Mouse (Mus musculus): ENCODE data around the gene Sdccag8. TPM values are rescaled to one million over a fixed set of nuclear protein-coding genes. Genes with fewer than 3 reads are reported as not detected.
A peak's percentile ranks its signal among the peaks of the same experiment; 100 is the strongest.

Sdccag8 gene
- polyA plus RNA-seq (2016; fragmentation: Nextera tagmentation; extraction: Ambion mirVana), result 10.0 and 10.4 TPM in 2 replicates

- WGBS, result under 1% methylated on average over 25 of the region's 25 CpGs
- H3K4me3 ChIP-seq, result peak within 1 kb of the TSS; percentile 95
- no peaks in the 10 kb centered on the region for H3K36me3 ChIP-seq
- H3K9me3 ChIP-seq, result no peaks in the 10 kb centered on the region
- peak within 1 kb of the TSS; percentile 98 for H3K27ac ChIP-seq
- H3K4me1 ChIP-seq, result peaks cover 9% of the 10 kb centered on the region
- no peaks in the 10 kb centered on the region for H3K27me3 ChIP-seq (ENCODE audit: insufficient read depth, poor library complexity, severe bottlenecking)
- DNase-seq (ENCODE audit: low spot score), result peak; percentile 98
Measured at GRCm38 (mm10) chr1:176814591-176815062, at the start of gene Sdccag8. Gene Sdccag8, plus strand, starts transcription at chr1:176814660.

- DNase-seq (ENCODE audit: low spot score), result no peak
Measured at GRCm38 (mm10) chr1:176774533-176774932, 39.9 kb upstream of the Sdccag8 start.

GRCm38 (mm10) chr1:176789326-176789725 is 25.1 kb upstream of the Sdccag8 start:
- 91% methylated on average over 7 of the region's 7 CpGs for WGBS
- H3K36me3 ChIP-seq, result peaks cover 36% of the 10 kb centered on the region

More at GRCm38 (mm10) chr1:176774533-176774932, 39.9 kb upstream of the Sdccag8 start:
- WGBS, result 74% methylated on average over 4 of the region's 4 CpGs
- Histone ChIP-seq H3K9me3 (no peaks in the 10 kb centered on the region), H3K4me3 (no peak overlapping the region), H3K4me1 (no peaks in the 10 kb centered on the region), H3K27me3 (ENCODE audit: insufficient read depth, poor library complexity, severe bottlenecking) (no peaks in the 10 kb centered on the region), H3K27ac (no peak overlapping the region), H3K36me3 (peaks cover 52% of the 10 kb centered on the region)

GRCm38 (mm10) chr1:176792175-176792574 is 22.3 kb upstream of the Sdccag8 start:
- DNase-seq (ENCODE audit: low spot score), result no peak
- WGBS, result 88% methylated on average over 1 of the region's 1 CpGs
- Histone ChIP-seq H3K27ac (no peak overlapping the region), H3K4me1 (0 out of 2 replicates have a peak, but pooled peaks cover 6% of the 10 kb centered on the region), H3K36me3 (peaks cover 24% of the 10 kb centered on the region), H3K9me3 (no peaks in the 10 kb centered on the region), H3K4me3 (no peak overlapping the region), H3K27me3 (ENCODE audit: insufficient read depth, poor library complexity, severe bottlenecking) (no peaks in the 10 kb centered on the region)

More at GRCm38 (mm10) chr1:176789326-176789725, 25.1 kb upstream of the Sdccag8 start:
- DNase-seq (ENCODE audit: low spot score), result no peak
- Histone ChIP-seq H3K27me3 (ENCODE audit: insufficient read depth, poor library complexity, severe bottlenecking) (no peaks in the 10 kb centered on the region), H3K4me1 (no peaks in the 10 kb centered on the region), H3K9me3 (no peaks in the 10 kb centered on the region), H3K4me3 (no peak overlapping the region), H3K27ac (no peak overlapping the region)

- no peak overlapping the region for H3K4me3 ChIP-seq
- no peak for DNase-seq (ENCODE audit: low spot score)
Measured at GRCm38 (mm10) chr1:176798673-176799072, 15.8 kb upstream of the Sdccag8 start.

GRCm38 (mm10) chr1:176800728-176801365 is 13.6 kb upstream of the Sdccag8 start:
- WGBS, result 39% methylated on average over 2 of the region's 2 CpGs
- DNase-seq (ENCODE audit: low spot score), result no peak
- Histone ChIP-seq H3K27me3 (ENCODE audit: insufficient read depth, poor library complexity, severe bottlenecking) (no peaks in the 10 kb centered on the region), H3K9me3 (no peaks in the 10 kb centered on the region), H3K27ac (no peak overlapping the region), H3K36me3 (0 out of 2 replicates have a peak, but pooled peaks cover 9% of the 10 kb centered on the region), H3K4me1 (peaks cover 9% of the 10 kb centered on the region; the same call in 1 of the 2 replicates), H3K4me3 (no peak overlapping the region)

More at GRCm38 (mm10) chr1:176798673-176799072, 15.8 kb upstream of the Sdccag8 start:
- H3K27me3 ChIP-seq (ENCODE audit: insufficient read depth, poor library complexity, severe bottlenecking), result no peaks in the 10 kb centered on the region
- H3K4me1 ChIP-seq, result peaks cover 15% of the 10 kb centered on the region; the same call in 1 of the 2 replicates
- no peaks in the 10 kb centered on the region for H3K9me3 ChIP-seq
- H3K27ac ChIP-seq, result no peak overlapping the region
- H3K36me3 ChIP-seq, result 0 out of 2 replicates have a peak, but pooled peaks cover 9% of the 10 kb centered on the region

GRCm38 (mm10) chr1:176810161-176810560 is 4.3 kb upstream of the Sdccag8 start:
- H3K27me3 ChIP-seq (ENCODE audit: insufficient read depth, poor library complexity, severe bottlenecking), result no peaks in the 10 kb centered on the region
- no peak for DNase-seq (ENCODE audit: low spot score)
- no peak overlapping the region for H3K27ac ChIP-seq
- peaks cover 11% of the 10 kb centered on the region; the same call in 1 of the 2 replicates for H3K4me1 ChIP-seq
- H3K36me3 ChIP-seq, result no peaks in the 10 kb centered on the region
- no peaks in the 10 kb centered on the region for H3K9me3 ChIP-seq
- no peak overlapping the region for H3K4me3 ChIP-seq

- Histone ChIP-seq H3K4me1 (peaks cover 11% of the 10 kb centered on the region; the same call in 1 of the 2 replicates), H3K27ac (no peak overlapping the region), H3K27me3 (ENCODE audit: insufficient read depth, poor library complexity, severe bottlenecking) (no peaks in the 10 kb centered on the region), H3K9me3 (no peaks in the 10 kb centered on the region), H3K36me3 (no peaks in the 10 kb centered on the region), H3K4me3 (peak overlapping the region; percentile 95)
- WGBS, result 77% methylated on average over 3 of the region's 3 CpGs
- DNase-seq (ENCODE audit: low spot score), result no peak
Measured at GRCm38 (mm10) chr1:176811892-176812291, 2.6 kb upstream of the Sdccag8 start.

- Histone ChIP-seq H3K4me1 (peaks cover 11% of the 10 kb centered on the region; the same call in 1 of the 2 replicates), H3K36me3 (no peaks in the 10 kb centered on the region), H3K4me3 (peak overlapping the region; percentile 95), H3K27ac (peak overlapping the region; percentile 98), H3K27me3 (ENCODE audit: insufficient read depth, poor library complexity, severe bottlenecking) (no peaks in the 10 kb centered on the region), H3K9me3 (no peaks in the 10 kb centered on the region)
- no peak for DNase-seq (ENCODE audit: low spot score)
- WGBS, result 20% methylated on average over 11 of the region's 11 CpGs
Measured at GRCm38 (mm10) chr1:176812491-176813291, 1.8 kb upstream of the Sdccag8 start.

- Histone ChIP-seq H3K27ac (peak overlapping the region; percentile 98), H3K9me3 (no peaks in the 10 kb centered on the region), H3K36me3 (no peaks in the 10 kb centered on the region), H3K4me1 (peaks cover 11% of the 10 kb centered on the region; the same call in 1 of the 2 replicates), H3K4me3 (peak overlapping the region; percentile 95), H3K27me3 (ENCODE audit: insufficient read depth, poor library complexity, severe bottlenecking) (no peaks in the 10 kb centered on the region)
- under 1% methylated on average over 75 of the region's 75 CpGs for WGBS
- DNase-seq (ENCODE audit: low spot score), result peak; percentile 84
Measured at GRCm38 (mm10) chr1:176813292-176814035, 996 bp upstream of the Sdccag8 start.

- no peaks in the 10 kb centered on the region for H3K9me3 ChIP-seq
- peak within 1 kb of the TSS; percentile 98 for H3K27ac ChIP-seq
- peaks cover 12% of the 10 kb centered on the region for H3K4me1 ChIP-seq
- H3K4me3 ChIP-seq, result peak within 1 kb of the TSS; percentile 95
- WGBS, result under 1% methylated on average over 28 of the region's 28 CpGs
- peak; percentile 99 for DNase-seq (ENCODE audit: low spot score)
- H3K27me3 ChIP-seq (ENCODE audit: insufficient read depth, poor library complexity, severe bottlenecking), result no peaks in the 10 kb centered on the region
- H3K36me3 ChIP-seq, result no peaks in the 10 kb centered on the region
Measured at GRCm38 (mm10) chr1:176814036-176814420, 432 bp upstream of the Sdccag8 start, which contains the start of gene Cep170. Gene Cep170, minus strand, starts transcription at chr1:176814067.

- DNase-seq (ENCODE audit: low spot score), result no peak
Measured at GRCm38 (mm10) chr1:176816728-176817127, 2.3 kb downstream of the Sdccag8 start.

More at GRCm38 (mm10) chr1:176816728-176817127, 2.3 kb downstream of the Sdccag8 start:
- no peaks in the 10 kb centered on the region for H3K27me3 ChIP-seq (ENCODE audit: insufficient read depth, poor library complexity, severe bottlenecking)
- 81% methylated on average over 4 of the region's 4 CpGs for WGBS
- H3K4me1 ChIP-seq, result peaks cover 21% of the 10 kb centered on the region
- H3K4me3 ChIP-seq, result no peak overlapping the region
- no peaks in the 10 kb centered on the region for H3K36me3 ChIP-seq
- H3K27ac ChIP-seq, result no peak overlapping the region
- no peaks in the 10 kb centered on the region for H3K9me3 ChIP-seq
